Mouse (Mus musculus) bone marrow macrophage, adult 2 months (primary cell): ENCODE results near the gene Amigo2.

ENCODE experiments used
- CTCF ChIP-seq: IDR thresholded peaks from 2 replicates; pipeline ENCODE4 v1.5.1; 2012; ENCODE audit warnings: low read depth, mild to moderate bottlenecking, low read length, moderate library complexity
- POLR2A ChIP-seq: IDR thresholded peaks from 2 replicates; pipeline ENCODE4 v1.6.1; 2012; ENCODE audit warnings: mild to moderate bottlenecking, low read depth, low read length, borderline replicate concordance

DNA sequence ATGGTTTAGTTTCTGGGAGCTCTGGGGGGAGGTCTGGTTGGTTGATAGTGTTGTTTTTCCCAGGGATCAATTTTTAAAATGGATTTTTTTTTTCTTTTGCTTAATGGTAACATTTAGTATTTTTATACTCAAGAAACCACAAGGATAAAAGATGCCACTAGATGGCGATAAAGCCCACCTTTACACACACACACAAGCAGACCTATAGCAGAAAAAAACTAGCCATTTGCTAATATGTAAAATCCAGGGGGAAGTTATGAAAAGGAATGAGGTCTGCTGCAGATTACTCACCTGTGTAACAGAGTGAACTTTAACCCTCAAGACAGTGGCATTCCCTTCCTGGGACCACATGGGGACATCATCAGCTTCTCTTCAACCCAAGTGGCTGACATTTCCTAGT lies 51.5 kb downstream of the Amigo2 start:
- TF ChIP-seq CTCF (no peak), POLR2A (no peak)
